Mouse (Mus musculus) embryonic stem cell, embryonic (primary cell): Measurements from ENCODE around the gene Pkn2.

Experiments
- CTCF ChIA-PET, 4 experiments: fragments of 300-600 bp in 2 of 4; fragments of 350-600 bp in 2 of 4; sonication (Branson Sonifier 250); formaldehyde crosslinking; loops; one replicate each; lab custom pipeline; 2022; ENCODE audit warnings: inconsistent platforms in 2 of 4; lab: Charles Lee
- POLR2A ChIA-PET, 4 experiments: fragments of 300-600 bp in 2 of 4; fragments of 350-600 bp in 2 of 4; sonication (Branson Sonifier 250); formaldehyde crosslinking; loops; one replicate each; lab custom pipeline; 2022; ENCODE audit warnings: antibody characterized with exemption in 4 of 4, inconsistent platforms in 1 of 4; lab: Charles Lee

Pkn2 gene

DNA sequence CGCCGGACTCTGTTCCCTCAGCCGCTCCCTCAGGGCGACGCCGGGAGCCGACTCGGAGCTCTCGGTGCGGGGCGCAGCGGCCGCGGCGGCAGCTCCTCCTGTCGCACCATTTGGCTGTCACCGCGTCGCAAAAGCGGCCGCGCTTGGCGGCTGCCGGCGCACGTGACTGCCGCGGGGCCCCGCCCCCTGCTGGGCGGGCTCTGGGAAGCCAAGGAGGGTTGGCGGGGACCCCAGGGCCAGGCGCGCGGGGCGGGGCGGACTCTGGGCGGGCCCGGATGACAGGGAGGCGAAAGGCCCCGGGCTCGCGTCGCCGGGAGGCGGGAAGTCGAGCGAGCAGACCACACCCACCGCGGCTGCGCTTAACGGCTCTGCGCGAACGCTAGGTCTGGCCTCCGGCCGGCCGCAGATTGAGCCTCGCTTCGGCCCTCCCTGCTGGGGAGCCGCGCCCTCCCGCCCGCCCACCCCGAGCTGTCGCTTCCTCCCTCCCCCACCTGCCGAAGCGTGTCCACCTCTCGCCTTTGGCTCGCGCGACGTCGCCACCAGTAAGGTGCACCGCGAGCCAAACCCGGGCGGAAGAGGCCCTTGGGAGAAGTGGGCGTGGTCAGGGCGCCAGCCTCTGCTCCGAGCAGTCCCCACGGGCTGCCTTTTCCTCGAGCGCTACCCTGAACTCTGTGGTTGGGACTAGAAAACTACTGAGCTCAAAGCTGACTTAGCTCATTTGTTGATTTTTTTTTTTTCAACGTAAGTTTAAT is at the start of gene Pkn2:
TSS of gene Pkn2 (minus strand) at position 133 of the 752 bp plus-strand sequence.
- POLR2A ChIA-PET, result interaction anchor here in 3 of 4 experiments (0.6 to 2.4 kb wide), 54 partner anchors 9 to 1687 kb away, joined by 3 to 19 read pairs (median 4); partner anchors contain the start of genes Gtf2b (in 3 of the 3) and Kyat3 (in 2 of the 3)
- CTCF ChIA-PET, result interaction anchor here in 2 of 4 experiments (0.6 to 1.4 kb wide), 4 partner anchors 67 to 245 kb away, joined by 3 to 4 read pairs (median 4); no protein-coding TSS in a partner anchor

DNA sequence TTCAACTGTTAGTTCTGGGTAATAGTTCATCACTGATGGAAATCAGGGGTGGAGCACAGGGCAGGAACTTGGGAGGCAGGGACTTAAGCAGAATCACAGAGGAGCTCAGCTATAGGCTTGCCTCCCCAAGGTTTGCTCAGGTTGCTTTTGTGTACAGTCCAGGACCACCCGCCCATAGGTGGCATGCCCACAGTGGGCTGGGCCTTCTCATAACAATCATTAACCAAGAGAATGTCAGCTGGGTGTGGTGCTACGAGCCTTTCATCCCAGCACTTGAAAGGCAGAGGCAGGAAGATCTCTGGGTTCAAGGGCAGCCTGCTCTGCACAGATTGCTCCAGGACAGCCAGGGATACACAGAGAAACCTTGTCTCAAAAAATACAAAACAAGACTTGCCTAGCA is 48.1 kb upstream of the Pkn2 start:
- ChIA-PET CTCF (interaction anchor here in 3 of 4 experiments (0.8 to 1.1 kb wide), 3 partner anchors 19 to 219 kb away, joined by 3 read pairs; no protein-coding TSS in a partner anchor), POLR2A (interaction anchor here in 2 of 4 experiments (1.0 to 1.2 kb wide), 2 partner anchors 11 to 48 kb away, joined by 3 to 4 read pairs; partner anchors contain the start of gene Pkn2 (in 1 of the 2))

DNA sequence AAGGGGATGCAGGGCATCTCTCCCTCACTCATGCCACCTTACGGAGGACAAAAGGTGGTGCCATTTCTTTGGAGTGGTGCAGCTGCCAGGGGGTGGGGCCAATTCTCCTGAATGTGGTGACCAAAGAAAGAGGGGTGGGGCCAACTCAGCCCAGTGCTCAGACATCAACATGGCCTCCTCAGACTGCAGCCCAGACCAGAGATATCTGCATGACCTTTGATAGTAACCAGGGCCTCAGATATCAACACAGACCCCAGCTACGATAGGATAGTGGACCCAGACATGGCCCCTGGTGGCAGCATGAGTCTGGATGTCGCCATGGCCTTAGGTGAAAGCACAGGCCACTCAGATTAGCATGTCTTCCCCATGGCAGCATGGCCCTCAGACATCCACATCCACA is 45.5 kb upstream of the Pkn2 start:
- CTCF ChIA-PET, result interaction anchor here in 2 of 4 experiments (0.6 to 0.7 kb wide), 2 partner anchors 11 to 41 kb away, joined by 3 to 5 read pairs; no protein-coding TSS in a partner anchor

DNA sequence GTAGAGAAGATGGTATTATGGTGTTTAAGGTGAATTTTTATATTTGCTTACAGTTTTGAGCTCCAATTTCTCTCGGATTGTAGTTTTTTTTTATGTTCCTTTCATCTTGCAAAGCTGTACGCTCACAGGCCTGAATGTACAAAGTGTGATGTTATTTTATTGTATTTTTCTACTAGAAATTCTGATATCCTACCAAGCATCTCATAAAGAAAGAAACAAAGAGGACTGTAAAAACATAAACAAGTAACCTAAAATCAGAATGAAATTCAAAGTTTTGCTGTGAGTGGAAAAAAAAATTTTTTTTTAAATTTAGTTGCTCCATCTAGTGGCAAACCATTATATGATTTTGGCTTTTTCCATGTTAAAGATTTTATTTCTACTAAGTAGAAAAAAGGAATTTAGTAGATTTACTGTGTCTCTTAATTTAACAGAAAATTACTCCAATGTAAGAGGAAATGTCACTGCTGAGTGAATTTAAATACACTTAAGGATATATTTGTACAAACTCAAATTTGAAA is 43.1 kb upstream of the Pkn2 start:
- ChIA-PET POLR2A (no interaction called here), CTCF (interaction anchor here in 1 of 4 experiments (0.8 kb wide), 1 partner anchor 24 kb away, joined by 3 read pairs; no protein-coding TSS in a partner anchor)

More for the DNA sequence above, 45.5 kb upstream of the Pkn2 start:
- POLR2A ChIA-PET, result no interaction called here

DNA sequence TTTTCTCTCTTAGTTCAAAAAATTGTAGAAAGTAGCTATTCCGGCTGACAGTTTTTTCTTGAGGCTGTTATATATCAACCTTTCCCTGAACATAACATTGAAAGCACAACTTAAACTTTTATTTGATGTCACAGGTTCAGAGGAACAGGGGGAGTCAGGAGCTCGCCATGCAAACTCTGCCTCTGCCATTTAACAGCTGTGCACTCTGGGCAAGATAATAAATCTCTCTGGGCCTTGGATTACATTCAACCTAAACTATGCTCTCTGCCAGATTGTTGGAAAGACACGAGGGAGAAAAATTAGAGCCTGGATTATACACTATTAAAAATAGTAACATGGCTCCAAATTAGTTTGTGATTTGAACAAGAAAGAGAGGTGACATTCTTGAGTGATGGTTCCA is 37.3 kb upstream of the Pkn2 start:
- ChIA-PET POLR2A (interaction anchor here in 1 of 4 experiments (1.3 kb wide), 1 partner anchor 10 kb away, joined by 3 read pairs; no protein-coding TSS in a partner anchor), CTCF (no interaction called here)

DNA sequence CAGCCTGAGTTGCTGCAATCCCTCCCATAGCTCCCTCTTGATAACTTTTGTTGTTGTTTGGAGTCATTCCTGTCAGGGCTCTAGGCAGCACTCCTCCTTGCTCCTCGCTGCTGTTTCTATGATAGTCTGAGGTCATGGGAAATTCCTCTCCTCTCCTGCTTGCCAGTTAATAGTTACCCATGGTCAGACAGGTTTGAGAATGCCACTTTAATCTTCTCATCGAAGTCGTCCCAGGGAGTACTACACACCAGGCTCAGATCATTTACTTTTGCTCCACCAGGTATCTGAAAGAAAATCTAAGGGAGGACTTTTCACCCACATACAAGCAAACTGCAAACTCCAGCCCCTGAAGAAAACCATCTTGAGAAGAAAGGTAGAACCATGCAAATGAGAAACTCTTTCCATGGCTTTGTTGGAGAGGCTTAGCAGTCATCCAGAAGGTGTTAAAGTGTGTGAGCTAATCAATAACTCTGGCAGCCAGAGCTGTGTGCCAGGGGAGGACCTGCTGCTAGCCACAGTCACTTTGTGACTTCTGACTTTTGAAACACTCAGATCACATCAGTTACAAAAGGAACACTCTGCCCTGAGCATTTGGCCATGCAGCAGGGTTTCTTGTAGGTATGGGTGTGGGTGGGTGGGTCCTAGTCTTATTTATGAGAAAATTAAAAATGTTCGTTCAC is 36.1 kb upstream of the Pkn2 start:
- ChIA-PET CTCF (no interaction called here), POLR2A (no interaction called here)

DNA sequence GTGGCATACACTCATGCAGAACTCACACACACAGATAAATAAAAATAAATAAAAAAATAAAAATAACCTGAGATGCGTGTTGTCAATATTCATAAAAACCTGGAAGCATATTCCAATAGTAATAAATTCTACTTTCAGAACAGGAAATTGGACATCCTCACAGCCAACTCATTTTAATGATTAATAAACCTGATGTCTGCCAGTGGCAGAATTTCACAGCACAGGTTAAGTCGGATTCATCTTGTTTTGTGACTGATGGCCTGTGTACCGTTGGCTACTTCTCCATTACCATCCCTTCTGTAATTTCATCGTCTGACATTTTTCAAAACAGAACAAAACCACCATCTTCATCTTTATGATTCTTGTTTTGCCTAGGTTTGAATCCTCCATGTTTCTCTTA is 35.4 kb upstream of the Pkn2 start:
- POLR2A ChIA-PET, result interaction anchor here in 1 of 4 experiments (1.0 kb wide), 1 partner anchor 49 kb away, joined by 3 read pairs; no protein-coding TSS in a partner anchor
- CTCF ChIA-PET, result interaction anchor here in 1 of 4 experiments (0.9 kb wide), 1 partner anchor 10 kb away, joined by 3 read pairs; no protein-coding TSS in a partner anchor

DNA sequence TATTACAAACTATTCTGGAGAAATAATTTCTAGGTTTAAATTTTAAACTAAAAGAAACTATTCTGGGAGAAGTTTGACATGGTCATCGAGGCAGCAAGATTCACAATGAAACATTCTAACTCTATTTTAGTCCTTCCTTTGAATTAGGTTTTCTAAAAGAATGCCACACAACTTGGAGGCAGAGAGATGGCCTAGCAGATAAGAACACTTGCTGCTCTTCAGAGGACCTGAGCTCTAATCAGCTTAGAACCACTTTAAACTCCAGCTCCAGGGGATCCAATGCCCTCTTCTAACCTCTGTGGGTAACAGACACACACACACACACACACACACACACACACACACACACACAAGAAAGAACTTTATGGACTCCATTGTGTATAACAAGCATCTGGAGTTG is 31.5 kb upstream of the Pkn2 start:
- CTCF ChIA-PET, result no interaction called here

DNA sequence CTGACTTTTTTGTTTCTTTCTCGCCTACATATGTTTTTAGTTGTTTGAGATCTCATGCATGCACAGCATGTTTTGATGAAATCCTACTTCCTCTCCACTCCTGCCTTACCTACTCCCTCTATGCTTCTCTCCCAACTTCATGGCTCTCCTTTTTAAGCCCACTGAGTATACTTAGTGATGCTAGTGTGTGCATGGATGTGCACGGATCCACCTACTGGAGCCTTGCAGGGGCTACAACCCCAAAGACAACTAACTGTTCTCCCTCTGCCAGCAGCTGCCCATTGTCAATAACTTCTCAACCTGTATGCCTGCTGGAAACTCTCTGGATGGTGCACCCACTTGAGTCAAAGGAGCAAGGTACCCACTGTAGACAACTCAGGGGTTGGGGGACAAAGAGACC is 17.9 kb upstream of the Pkn2 start:
- CTCF ChIA-PET, result no interaction called here
- POLR2A ChIA-PET, result interaction anchor here in 3 of 4 experiments (1.1 to 2.8 kb wide), 4 partner anchors 18 to 134 kb away, joined by 3 to 9 read pairs (median 4); partner anchors contain the start of gene Pkn2 (in 3 of the 3)

More for the DNA sequence above, 31.5 kb upstream of the Pkn2 start:
- POLR2A ChIA-PET, result no interaction called here

DNA sequence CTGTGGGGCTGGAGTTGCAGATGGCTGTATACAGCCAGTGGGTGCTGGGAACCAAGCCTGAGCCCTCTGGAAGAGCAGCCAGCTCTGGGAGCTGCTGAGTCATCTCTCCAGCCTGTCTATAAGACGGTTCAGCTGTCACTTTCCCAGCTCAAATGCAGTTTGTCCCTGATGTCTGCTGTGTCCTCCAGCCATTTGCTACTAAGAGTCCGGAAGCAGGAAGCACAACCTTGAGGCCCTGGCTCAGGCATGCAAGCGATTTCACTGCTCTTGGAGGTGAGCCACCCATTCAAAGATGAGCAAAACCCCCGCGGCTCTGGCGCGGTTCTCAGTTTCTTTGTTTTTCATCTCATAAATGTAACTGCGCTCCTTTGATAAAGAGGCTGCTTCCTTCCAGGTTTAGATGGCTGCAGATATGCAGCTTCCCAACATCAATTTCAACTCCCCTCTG is 17.2 kb upstream of the Pkn2 start:
- CTCF ChIA-PET, result no interaction called here
- POLR2A ChIA-PET, result interaction anchor here (0.6 to 2.8 kb wide), 5 partner anchors 17 to 134 kb away, joined by 3 to 9 read pairs (median 3); partner anchors contain the start of gene Pkn2 (in 3 of the 4)

DNA sequence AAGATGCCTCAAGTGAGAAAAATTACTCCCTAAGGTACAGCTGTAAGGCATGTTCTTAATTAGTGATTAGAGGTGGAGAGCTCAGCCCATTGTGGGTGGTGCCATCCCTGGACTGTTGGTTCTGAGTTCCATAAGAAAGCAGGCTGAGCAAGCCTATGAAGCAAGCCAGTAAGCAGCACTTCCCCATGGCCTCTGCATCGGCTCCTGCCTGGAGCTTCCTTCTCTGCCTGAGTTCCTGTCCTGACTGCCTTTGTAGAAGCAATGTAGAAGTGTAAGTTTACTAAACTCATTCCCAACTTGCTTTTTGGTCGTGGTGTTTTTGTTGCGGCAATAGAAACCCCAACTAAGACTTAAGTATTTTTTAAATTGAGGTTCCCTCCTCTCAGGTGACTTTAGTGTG is 8.6 kb upstream of the Pkn2 start:
- ChIA-PET CTCF (no interaction called here), POLR2A (no interaction called here)

DNA sequence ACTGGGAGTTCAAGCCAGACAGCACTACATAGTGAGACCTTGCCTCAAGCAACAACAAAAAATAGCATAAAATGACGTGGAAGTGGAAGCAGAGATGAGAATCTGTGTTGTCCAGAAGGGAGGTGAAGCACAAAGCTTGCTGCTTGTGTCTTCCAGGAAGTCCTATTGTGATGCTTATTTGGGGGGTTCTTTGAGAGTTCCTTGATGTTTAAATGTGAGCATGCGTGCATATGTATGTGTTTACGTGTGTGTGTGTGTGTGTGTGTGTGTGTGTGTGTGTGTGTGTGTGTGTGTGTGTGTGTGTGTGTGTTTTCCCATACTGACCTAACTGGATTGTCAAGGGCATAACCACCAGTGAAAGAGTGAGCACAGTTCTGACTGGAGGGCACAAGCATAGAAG is 5.2 kb upstream of the Pkn2 start:
- ChIA-PET POLR2A (interaction anchor here in 3 of 4 experiments (0.6 to 2.1 kb wide), 4 partner anchors 31 to 137 kb away, joined by 4 to 8 read pairs (median 6); partner anchors contain the start of gene Gtf2b (in 1 of the 3)), CTCF (no interaction called here)

DNA sequence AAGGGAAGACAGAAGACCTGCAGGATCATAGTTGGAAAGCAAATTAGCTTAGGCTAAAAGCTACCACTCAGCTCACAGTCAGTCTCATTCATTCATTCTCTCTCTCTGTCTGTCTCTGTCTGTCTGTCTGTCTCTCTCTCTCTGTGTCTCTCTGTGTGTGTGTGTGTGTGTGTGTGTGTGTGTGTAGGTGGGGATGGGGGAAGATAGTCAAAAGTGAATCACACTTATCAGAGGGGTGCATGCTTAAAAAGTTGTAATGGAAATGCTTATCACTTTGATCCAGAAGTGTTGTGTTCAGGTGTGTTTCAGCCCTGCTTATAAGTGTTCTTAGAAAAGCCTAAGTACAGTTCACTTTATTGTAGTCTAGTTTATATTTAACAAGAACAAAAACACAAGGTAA is 2.8 kb upstream of the Pkn2 start:
- ChIA-PET CTCF (no interaction called here), POLR2A (interaction anchor here in 2 of 4 experiments (1.1 to 1.2 kb wide), 2 partner anchors 34 to 120 kb away, joined by 3 read pairs; partner anchors contain the start of gene Gtf2b (in 1 of the 2))

DNA sequence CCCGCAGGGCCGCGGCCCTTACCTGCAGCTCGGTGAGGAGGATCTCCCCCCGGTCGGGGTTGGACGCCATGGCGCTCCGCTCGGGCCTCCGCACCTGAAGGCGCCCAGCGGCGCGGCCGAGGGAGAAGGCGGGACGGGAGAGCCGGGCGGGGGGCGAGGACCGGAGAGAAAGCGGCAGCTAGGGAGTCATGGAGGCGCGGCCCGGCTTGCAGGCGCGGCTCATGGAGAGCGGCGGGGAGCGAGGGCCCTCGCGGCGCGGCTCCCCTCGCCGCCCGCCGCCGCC is 274 bp downstream of the Pkn2 start:
- ChIA-PET CTCF (interaction anchor here in 1 of 4 experiments (0.6 to 1.4 kb wide), 3 partner anchors 67 to 245 kb away, joined by 3 to 4 read pairs (median 4); no protein-coding TSS in a partner anchor), POLR2A (interaction anchor here in 3 of 4 experiments (0.6 to 2.4 kb wide), 44 partner anchors 8 to 748 kb away, joined by 3 to 19 read pairs (median 5); partner anchors contain the start of genes Gtf2b (in 3 of the 3) and Kyat3 (in 1 of the 3))

DNA sequence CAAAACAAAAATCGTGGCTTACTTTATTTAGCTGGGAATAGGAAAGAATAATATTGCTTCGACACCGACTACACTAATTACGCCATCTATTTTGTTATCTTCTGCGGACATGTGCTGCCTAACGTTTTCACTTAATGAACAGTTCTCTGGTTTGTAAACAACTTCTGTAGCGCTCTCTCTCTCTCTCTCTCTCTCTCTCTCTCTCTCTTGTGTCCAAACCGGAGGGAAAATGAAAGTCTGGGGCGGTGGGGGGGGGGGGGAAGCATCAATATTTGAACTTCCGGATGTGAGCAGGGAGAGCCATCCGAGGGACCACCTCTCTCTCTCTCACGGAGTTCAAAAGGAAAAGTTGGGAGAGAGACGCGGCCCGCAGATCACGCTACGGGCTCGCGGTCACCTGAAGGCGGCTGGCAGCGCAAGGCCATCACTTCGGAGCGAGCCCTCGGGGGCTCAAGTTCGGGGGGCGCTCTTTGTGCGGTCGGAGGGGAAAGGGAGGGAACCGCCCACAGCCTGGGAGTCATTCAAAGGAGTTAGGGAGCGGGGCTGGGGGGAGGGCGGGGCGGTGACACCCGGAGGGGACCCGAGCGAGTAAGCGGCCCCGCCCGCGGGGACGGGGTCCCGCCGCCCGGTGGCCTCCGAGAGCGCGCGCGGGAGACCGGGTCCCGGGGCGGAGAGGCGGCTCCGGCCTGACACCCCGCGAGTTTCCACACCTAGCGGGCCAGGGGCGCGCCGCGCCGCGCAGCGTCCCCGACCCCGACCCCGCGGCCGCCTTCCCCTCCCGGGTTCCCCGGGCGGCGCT is 815 bp downstream of the Pkn2 start:
- CTCF ChIA-PET, result interaction anchor here in 1 of 4 experiments (0.6 to 1.4 kb wide), 2 partner anchors 68 to 244 kb away, joined by 3 to 4 read pairs; no protein-coding TSS in a partner anchor
- POLR2A ChIA-PET, result interaction anchor here in 3 of 4 experiments (0.6 to 3.5 kb wide), 38 partner anchors 8 to 747 kb away, joined by 3 to 23 read pairs (median 5); partner anchors contain the start of gene Gtf2b (in 3 of the 3)

DNA sequence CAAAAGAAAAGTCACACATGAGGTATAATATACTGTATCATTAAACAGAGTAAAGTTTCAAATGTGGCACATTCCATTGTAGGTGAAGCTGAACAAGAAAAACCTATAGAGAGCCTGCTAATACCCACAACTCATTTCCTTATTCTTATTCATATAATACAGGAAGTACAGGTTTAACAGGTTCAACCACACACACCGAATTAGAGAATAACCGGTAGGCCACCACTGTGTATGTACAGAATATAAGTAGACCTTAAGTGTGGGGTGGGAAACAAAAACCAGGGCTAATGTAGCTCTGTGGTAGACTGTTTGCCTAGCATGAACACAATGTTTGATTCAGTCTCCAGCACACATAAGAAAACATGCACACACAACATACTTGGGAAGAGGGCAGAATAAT is 18.6 kb downstream of the Pkn2 start:
- CTCF ChIA-PET, result no interaction called here
- POLR2A ChIA-PET, result interaction anchor here in 2 of 4 experiments (0.8 to 1.1 kb wide), 2 partner anchors 10 to 19 kb away, joined by 3 read pairs; partner anchors contain the start of gene Pkn2 (in 1 of the 2)

DNA sequence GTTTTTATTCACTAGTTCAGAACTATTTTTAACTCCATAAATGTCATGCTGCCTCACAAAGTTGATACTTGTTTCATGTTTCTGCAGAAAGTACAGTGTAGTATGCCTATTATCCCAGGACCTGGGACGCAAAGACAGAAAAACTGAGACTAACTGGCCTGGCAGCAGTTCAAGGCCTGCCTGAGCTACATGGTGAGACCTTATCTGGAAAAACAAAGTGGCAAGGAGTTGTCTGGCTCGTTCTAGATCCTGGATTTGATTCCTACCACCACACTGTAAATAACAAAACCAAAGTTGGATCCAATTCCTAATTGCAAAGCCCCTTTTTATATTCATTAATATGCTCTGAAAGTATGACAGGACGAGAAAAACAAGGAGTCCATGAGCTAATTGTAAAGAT is 25.0 kb downstream of the Pkn2 start:
- ChIA-PET POLR2A (interaction anchor here in 2 of 4 experiments (0.6 to 2.7 kb wide), 9 partner anchors 8 to 526 kb away, joined by 3 to 19 read pairs (median 7); partner anchors contain the start of gene Pkn2 (in 2 of the 2)), CTCF (interaction anchor here in 2 of 4 experiments (0.7 kb wide), 2 partner anchors 146 to 148 kb away, joined by 4 read pairs; no protein-coding TSS in a partner anchor)
